Mouse (Mus musculus): ENCODE results near the gene Insc. TPM values are rescaled to one million over a fixed set of nuclear protein-coding genes. Genes with fewer than 3 reads are reported as not detected.
"Not testable (repeated sequence)": the region's sequence is repeated elsewhere in the genome, so short reads cannot be mapped to it uniquely, and the experiment has no call there.

Gene Insc
- polyA plus RNA-seq (2016; fragmentation: Nextera tagmentation; extraction: Ambion mirVana): 12.3 and 13.7 TPM in 2 replicates

GRCm38 (mm10) chr7:114743022-114743780 lies at the start of gene Insc:
TSS of gene Insc (plus strand) at chr7:114743694.
- ATAC-seq (ENCODE audit: low FRiP score, low read depth): no peak
- H3K27ac ChIP-seq: no peak within 1 kb of the TSS
- H3K4me2 ChIP-seq (replicated peaks): no peak within 1 kb of the TSS
- no peak within 1 kb of the TSS for H3K4me3 ChIP-seq
- H3K36me3 ChIP-seq: no peaks in the 10 kb centered on the region
- peaks cover 5% of the 10 kb centered on the region for H3K4me1 ChIP-seq
- no peak within 1 kb of the TSS for H3K9ac ChIP-seq
- WGBS: 77% methylated on average over 5 of the region's 5 CpGs
- no peaks in the 10 kb centered on the region; the same call in 1 of the 2 replicates for H3K27me3 ChIP-seq (replicated peaks)
- H3K9me3 ChIP-seq: no peaks in the 10 kb centered on the region

DNA sequence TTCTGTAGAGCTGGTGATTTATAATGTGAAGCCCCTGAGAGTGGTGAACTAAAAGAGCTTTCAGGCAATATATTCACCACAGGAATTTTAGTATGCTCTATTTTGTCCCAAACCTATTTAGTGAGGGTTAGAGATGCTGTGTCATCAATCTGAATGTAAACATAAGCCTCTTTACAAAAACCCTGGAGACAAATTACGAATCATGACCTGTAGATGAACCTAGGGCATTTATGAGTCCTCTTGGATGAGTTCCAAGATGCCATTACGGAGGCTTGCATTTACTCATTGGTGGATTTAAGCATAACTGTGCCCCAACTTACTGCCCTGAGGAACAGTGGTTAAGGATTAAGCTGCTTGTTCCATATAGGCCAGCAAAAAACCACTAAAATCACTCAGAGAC lies 42.6 kb upstream of the Insc start:
- H3K4me3 ChIP-seq: no peak overlapping the region
- no peak for ATAC-seq (ENCODE audit: low FRiP score, low read depth)
- no peaks in the 10 kb centered on the region for H3K4me1 ChIP-seq
- no peak overlapping the region for H3K9ac ChIP-seq
- H3K36me3 ChIP-seq: no peaks in the 10 kb centered on the region
- WGBS: 34% methylated on average over 2 of the region's 2 CpGs
- no peaks in the 10 kb centered on the region for H3K27me3 ChIP-seq (replicated peaks)
- H3K4me2 ChIP-seq (replicated peaks): no peak overlapping the region
- no peaks in the 10 kb centered on the region for H3K9me3 ChIP-seq
- no peak overlapping the region for H3K27ac ChIP-seq

DNA sequence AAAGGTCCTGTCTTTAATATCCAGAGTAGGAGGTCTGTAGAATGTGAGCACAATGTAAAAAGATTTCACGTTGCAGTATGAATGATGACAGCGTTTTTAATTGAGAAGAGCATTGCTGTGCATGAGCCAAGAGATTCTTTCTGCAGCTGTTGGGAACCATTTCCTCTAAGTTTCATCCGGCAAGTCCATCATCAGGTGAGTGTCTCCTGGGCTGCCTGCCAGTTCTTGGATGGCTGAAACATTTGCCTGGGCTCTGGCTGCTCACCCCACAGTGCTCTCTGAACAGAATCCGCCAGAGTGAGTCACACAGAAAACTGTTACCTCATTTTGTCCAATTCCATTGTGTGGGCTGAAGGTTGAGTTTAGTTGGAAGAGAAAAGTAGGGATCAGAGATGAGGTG lies 36.8 kb upstream of the Insc start:
- ATAC-seq (ENCODE audit: low FRiP score, low read depth): no peak
- H3K27ac ChIP-seq: no peak overlapping the region
- 85% methylated on average over 4 of the region's 4 CpGs for WGBS
- H3K27me3 ChIP-seq (replicated peaks): no peaks in the 10 kb centered on the region
- no peaks in the 10 kb centered on the region for H3K4me1 ChIP-seq
- no peaks in the 10 kb centered on the region for H3K36me3 ChIP-seq
- no peaks in the 10 kb centered on the region for H3K9me3 ChIP-seq
- H3K4me3 ChIP-seq: no peak overlapping the region
- no peak overlapping the region for H3K4me2 ChIP-seq (replicated peaks)
- no peak overlapping the region for H3K9ac ChIP-seq

- no peaks in the 10 kb centered on the region for H3K9me3 ChIP-seq
- no peaks in the 10 kb centered on the region for H3K27me3 ChIP-seq (replicated peaks)
- no peaks in the 10 kb centered on the region for H3K36me3 ChIP-seq
- no peak overlapping the region for H3K27ac ChIP-seq
- H3K4me2 ChIP-seq (replicated peaks): no peak overlapping the region
- no peak for ATAC-seq (ENCODE audit: low FRiP score, low read depth)
- no peak overlapping the region for H3K4me3 ChIP-seq
- H3K4me1 ChIP-seq: no peaks in the 10 kb centered on the region
- WGBS: 79% methylated on average over 1 of the region's 1 CpGs
- no peak overlapping the region for H3K9ac ChIP-seq
Observed at GRCm38 (mm10) chr7:114707398-114707797, 36.1 kb upstream of the Insc start.

DNA sequence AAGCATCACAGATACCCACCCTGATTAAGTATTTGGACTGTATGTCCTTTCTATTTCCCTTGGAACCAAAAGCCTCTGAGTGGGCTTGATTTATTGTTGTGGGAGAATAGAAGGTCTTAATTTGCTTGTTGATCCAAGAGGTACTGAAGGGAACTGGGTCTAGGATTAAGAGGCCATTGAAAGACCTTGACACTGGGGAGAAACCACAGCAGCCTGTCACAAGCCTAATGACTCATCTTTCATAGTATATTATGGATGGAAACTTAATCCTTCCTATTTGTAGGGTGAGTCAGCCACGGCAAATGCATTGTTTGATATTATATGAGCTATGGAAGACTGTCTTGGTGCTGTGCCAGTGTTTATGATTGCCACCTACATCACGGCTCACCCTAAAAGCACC lies 33.1 kb upstream of the Insc start:
- H3K9me3 ChIP-seq: no peaks in the 10 kb centered on the region
- no peaks in the 10 kb centered on the region for H3K4me1 ChIP-seq
- H3K36me3 ChIP-seq: no peaks in the 10 kb centered on the region
- 90% methylated on average over 2 of the region's 2 CpGs for WGBS
- H3K9ac ChIP-seq: no peak overlapping the region
- no peak overlapping the region for H3K4me2 ChIP-seq (replicated peaks)
- H3K27ac ChIP-seq: no peak overlapping the region
- no peaks in the 10 kb centered on the region for H3K27me3 ChIP-seq (replicated peaks)
- H3K4me3 ChIP-seq: no peak overlapping the region
- no peak for ATAC-seq (ENCODE audit: low FRiP score, low read depth)

DNA sequence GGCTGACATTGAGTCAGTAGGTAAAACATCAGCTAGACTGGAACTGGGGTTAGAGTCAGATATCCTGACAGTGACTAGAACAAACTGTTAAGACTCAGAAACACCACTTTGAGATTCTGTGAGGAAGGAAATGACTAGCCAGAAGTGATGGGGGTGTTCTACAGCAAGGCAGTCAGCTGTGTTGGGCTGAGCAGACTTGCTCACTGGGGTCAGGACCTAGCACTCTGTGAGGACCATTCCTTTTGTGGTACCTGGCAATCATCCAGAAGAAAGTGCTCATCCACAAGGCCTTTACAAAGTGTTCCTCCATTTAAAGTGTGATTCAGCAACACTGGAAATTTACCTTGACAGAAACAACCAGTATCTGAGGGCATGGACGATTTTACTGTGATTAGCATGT lies 31.0 kb upstream of the Insc start:
- no peaks in the 10 kb centered on the region for H3K9me3 ChIP-seq
- no peaks in the 10 kb centered on the region for H3K4me1 ChIP-seq
- 76% methylated on average over 1 of the region's 1 CpGs for WGBS
- no peak overlapping the region for H3K27ac ChIP-seq
- H3K9ac ChIP-seq: no peak overlapping the region
- peaks cover 7% of the 10 kb centered on the region for H3K27me3 ChIP-seq (replicated peaks)
- no peak for ATAC-seq (ENCODE audit: low FRiP score, low read depth)
- no peak overlapping the region for H3K4me2 ChIP-seq (replicated peaks)
- no peaks in the 10 kb centered on the region for H3K36me3 ChIP-seq
- no peak overlapping the region for H3K4me3 ChIP-seq

GRCm38 (mm10) chr7:114718300-114718699 lies 25.2 kb upstream of the Insc start, which contains the start of gene Calcb:
TSS of gene Calcb (plus strand) at chr7:114718643.
- WGBS: 4% methylated on average over 11 of the region's 11 CpGs
- Histone ChIP-seq H3K4me3 (no peak within 1 kb of the TSS), H3K36me3 (no peaks in the 10 kb centered on the region), H3K9ac (no peak within 1 kb of the TSS), H3K27me3 (replicated peaks) (peaks cover 41% of the 10 kb centered on the region), H3K9me3 (no peaks in the 10 kb centered on the region), H3K27ac (no peak within 1 kb of the TSS), H3K4me2 (replicated peaks) (peak within 1 kb of the TSS; percentile 44), H3K4me1 (no peaks in the 10 kb centered on the region; the same call in 1 of the 2 replicates)
- no peak for ATAC-seq (ENCODE audit: low FRiP score, low read depth)

- Histone ChIP-seq H3K4me3 (no peak overlapping the region), H3K4me1 (no peaks in the 10 kb centered on the region; the same call in 1 of the 2 replicates), H3K36me3 (no peaks in the 10 kb centered on the region), H3K27ac (no peak overlapping the region), H3K9ac (no peak overlapping the region), H3K27me3 (replicated peaks) (peaks cover 41% of the 10 kb centered on the region), H3K9me3 (no peaks in the 10 kb centered on the region), H3K4me2 (replicated peaks) (peak overlapping the region; percentile 44)
- 4% methylated on average over 17 of the region's 17 CpGs for WGBS
- no peak for ATAC-seq (ENCODE audit: low FRiP score, low read depth)
Observed at GRCm38 (mm10) chr7:114719381-114720131, 23.9 kb upstream of the Insc start.

DNA sequence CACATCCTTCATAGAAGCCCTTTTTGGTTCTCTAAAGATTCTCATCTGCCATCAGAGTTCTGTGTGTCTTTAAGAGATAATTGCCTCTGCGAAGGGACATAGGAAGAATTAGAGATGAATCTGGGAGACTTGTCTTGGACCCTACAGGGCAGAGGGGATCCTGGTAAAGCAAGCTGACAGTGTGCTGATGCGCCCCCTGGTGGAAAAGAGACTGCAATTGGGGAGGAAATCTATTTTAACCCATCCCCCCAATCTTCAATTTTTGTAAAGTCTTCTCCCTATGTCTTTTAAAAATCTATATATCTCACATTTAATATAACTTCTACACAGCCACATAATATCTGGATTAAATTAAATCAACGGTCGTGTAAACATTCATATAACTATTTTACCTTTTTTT lies 13.8 kb upstream of the Insc start:
- 66% methylated on average over 4 of the region's 4 CpGs for WGBS
- not testable (repeated sequence) for H3K4me3 ChIP-seq; H3K9me3 ChIP-seq; H3K27me3 ChIP-seq (replicated peaks); H3K4me1 ChIP-seq; H3K9ac ChIP-seq; H3K36me3 ChIP-seq; H3K27ac ChIP-seq; H3K4me2 ChIP-seq (replicated peaks); ATAC-seq (ENCODE audit: low FRiP score, low read depth)

- Histone ChIP-seq H3K4me1 (no peaks in the 10 kb centered on the region), H3K4me3 (no peak overlapping the region), H3K27ac (no peak overlapping the region), H3K36me3 (no peaks in the 10 kb centered on the region), H3K9ac (no peak overlapping the region), H3K9me3 (no peaks in the 10 kb centered on the region), H3K27me3 (replicated peaks) (no peaks in the 10 kb centered on the region), H3K4me2 (replicated peaks) (no peak overlapping the region)
- no peak for ATAC-seq (ENCODE audit: low FRiP score, low read depth)
- WGBS: 81% methylated on average over 6 of the region's 6 CpGs
Observed at GRCm38 (mm10) chr7:114731175-114731574, 12.3 kb upstream of the Insc start.

DNA sequence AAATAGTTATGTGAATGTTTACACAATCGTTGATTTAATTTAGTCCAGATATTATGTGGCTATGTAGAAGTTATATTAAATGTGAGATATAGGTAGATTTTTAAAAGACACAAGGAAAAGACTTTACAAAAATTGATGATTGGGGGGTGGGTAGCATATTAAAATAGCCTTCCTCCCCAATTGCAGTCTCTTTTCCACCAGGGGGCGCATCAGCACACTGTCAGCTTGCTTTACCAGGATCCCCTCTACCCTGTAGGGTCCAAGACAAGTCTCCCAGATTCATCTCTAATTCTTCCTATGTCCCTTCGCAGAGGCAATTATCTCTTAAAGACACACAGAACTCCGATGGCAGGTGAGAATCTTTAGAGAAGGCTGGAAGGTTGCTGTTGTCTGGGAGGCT lies 11.8 kb upstream of the Insc start:
- H3K36me3 ChIP-seq; H3K27me3 ChIP-seq (replicated peaks); H3K4me2 ChIP-seq (replicated peaks); H3K4me3 ChIP-seq; H3K27ac ChIP-seq; H3K9ac ChIP-seq; H3K9me3 ChIP-seq; ATAC-seq (ENCODE audit: low FRiP score, low read depth); H3K4me1 ChIP-seq: not testable (repeated sequence)
- WGBS: 45% methylated on average over 4 of the region's 4 CpGs

DNA sequence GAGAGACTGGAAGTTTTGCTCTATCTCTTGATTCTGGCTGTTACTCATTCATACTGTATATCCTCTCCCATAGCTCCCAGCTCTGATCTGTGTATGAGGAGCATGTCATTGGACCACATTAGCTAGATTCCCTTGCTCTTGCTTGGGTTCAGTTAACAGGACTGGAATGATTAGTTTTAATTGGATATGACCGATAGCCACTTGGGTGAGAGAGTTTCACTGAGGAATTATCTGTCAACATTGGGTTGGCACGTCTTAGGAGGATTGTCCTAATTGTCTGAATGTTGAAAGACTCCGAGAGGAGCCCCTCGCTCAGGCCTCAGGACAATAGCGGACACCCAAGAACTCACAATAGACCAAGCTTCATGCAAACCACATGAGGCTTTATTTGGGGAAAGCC lies 7.2 kb upstream of the Insc start:
- Histone ChIP-seq H3K27ac (no peak overlapping the region), H3K4me3 (no peak overlapping the region), H3K27me3 (replicated peaks) (no peaks in the 10 kb centered on the region), H3K4me1 (no peaks in the 10 kb centered on the region), H3K4me2 (replicated peaks) (no peak overlapping the region), H3K9ac (no peak overlapping the region), H3K9me3 (no peaks in the 10 kb centered on the region), H3K36me3 (no peaks in the 10 kb centered on the region)
- ATAC-seq (ENCODE audit: low FRiP score, low read depth): no peak
- WGBS: 59% methylated on average over 5 of the region's 5 CpGs

Measured in neural tube, embryonic 12.5 days (tissue).